Mouse (Mus musculus): ENCODE measurements around the gene Sat1.

GRCm38 (mm10) chrX:155169886-155170285 is 46.4 kb downstream of the Sat1 start:
- TF ChIP-seq HCFC1 (IDR thresholded peaks at IDR 0.05; ENCODE audit: borderline replicate concordance, insufficient read depth, low read length): no peak
- no peak for TF ChIP-seq ZNF384 (IDR thresholded peaks at IDR 0.05; ENCODE audit: low read depth, low read length)
- no peak for TF ChIP-seq ZC3H11A (IDR thresholded peaks at IDR 0.05; ENCODE audit: borderline replicate concordance, low read depth, low read length)
- TF ChIP-seq CHD2 (IDR thresholded peaks at IDR 0.05; ENCODE audit: low read depth, low read length): no peak
- TF ChIP-seq MAFK (IDR thresholded peaks at IDR 0.05; ENCODE audit: insufficient read depth, low read depth, low read length): no peak

All from ES-E14 (cell line).